Mouse (Mus musculus): ENCODE results near the gene Prkci. TPM values are rescaled to one million over a fixed set of nuclear protein-coding genes. Genes with fewer than 3 reads are reported as not detected.

Gene Prkci
- polyA plus RNA-seq, 1 experiment, result 41.4 TPM

DNA sequence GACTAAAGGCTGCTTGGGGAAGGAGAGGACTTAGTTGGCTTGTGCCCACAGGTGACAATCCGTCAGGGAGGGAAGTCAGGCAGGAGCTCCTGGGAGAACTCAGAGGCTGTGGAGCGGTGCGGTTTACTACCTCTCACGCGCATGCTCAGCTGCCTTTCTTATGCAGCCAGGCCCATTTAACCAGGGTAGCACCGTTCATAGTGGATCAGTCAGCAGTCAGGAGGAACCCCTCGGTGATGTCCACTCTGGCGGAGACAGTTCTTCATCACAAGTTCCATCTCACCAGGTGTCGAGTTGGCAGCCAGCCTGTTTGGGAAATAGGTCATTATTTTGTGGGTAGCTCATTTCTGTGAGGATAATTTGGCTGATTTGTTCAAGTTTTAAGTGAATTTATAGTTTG, 36.1 kb downstream of the Prkci start:
- Histone ChIP-seq H3K4me1 (ENCODE audit: control insufficient read depth, insufficient read depth, low read length) (no peaks in the 10 kb centered on the region), H3K4me3 (ENCODE audit: insufficient read depth, low read length) (no peak overlapping the region), H3K27ac (ENCODE audit: insufficient read depth, low read length) (no peak overlapping the region)
- TF ChIP-seq POLR2A (IDR thresholded peaks at IDR 0.05; ENCODE audit: extremely low read depth, insufficient read depth, low read length) (no peak), CTCF (IDR thresholded peaks at IDR 0.05; ENCODE audit: extremely low read depth, insufficient read depth, low read length) (no peak)

- TF ChIP-seq POLR2A (IDR thresholded peaks at IDR 0.05; ENCODE audit: extremely low read depth, insufficient read depth, low read length), result no peak
- TF ChIP-seq CTCF (IDR thresholded peaks at IDR 0.05; ENCODE audit: extremely low read depth, insufficient read depth, low read length), result no peak
- Histone ChIP-seq H3K27ac (ENCODE audit: insufficient read depth, low read length) (no peak overlapping the region), H3K4me3 (ENCODE audit: insufficient read depth, low read length) (no peak overlapping the region)
Observed at GRCm38 (mm10) chr3:31033644-31034043, 38.1 kb downstream of the Prkci start.

GRCm38 (mm10) chr3:31037851-31038250, 42.3 kb downstream of the Prkci start:
- no peak overlapping the region for H3K27ac ChIP-seq (ENCODE audit: insufficient read depth, low read length)
- no peaks in the 10 kb centered on the region for H3K4me1 ChIP-seq (ENCODE audit: control insufficient read depth, insufficient read depth, low read length)
- TF ChIP-seq CTCF (IDR thresholded peaks at IDR 0.05; ENCODE audit: extremely low read depth, insufficient read depth, low read length) (no peak), POLR2A (IDR thresholded peaks at IDR 0.05; ENCODE audit: extremely low read depth, insufficient read depth, low read length) (no peak)
- no peak overlapping the region for H3K4me3 ChIP-seq (ENCODE audit: insufficient read depth, low read length)

More at GRCm38 (mm10) chr3:31033644-31034043, 38.1 kb downstream of the Prkci start:
- H3K4me1 ChIP-seq (ENCODE audit: control insufficient read depth, insufficient read depth, low read length), result no peaks in the 10 kb centered on the region

- no peaks in the 10 kb centered on the region for H3K4me1 ChIP-seq (ENCODE audit: control insufficient read depth, insufficient read depth, low read length)
- TF ChIP-seq POLR2A (IDR thresholded peaks at IDR 0.05; ENCODE audit: extremely low read depth, insufficient read depth, low read length) (no peak), CTCF (IDR thresholded peaks at IDR 0.05; ENCODE audit: extremely low read depth, insufficient read depth, low read length) (no peak)
- H3K4me3 ChIP-seq (ENCODE audit: insufficient read depth, low read length), result no peak overlapping the region
- H3K27ac ChIP-seq (ENCODE audit: insufficient read depth, low read length), result no peak overlapping the region
Observed at GRCm38 (mm10) chr3:31038689-31039088, 43.1 kb downstream of the Prkci start.

GRCm38 (mm10) chr3:31042992-31043391, 47.4 kb downstream of the Prkci start:
- H3K4me1 ChIP-seq (ENCODE audit: control insufficient read depth, insufficient read depth, low read length), result no peaks in the 10 kb centered on the region
- no peak overlapping the region for H3K27ac ChIP-seq (ENCODE audit: insufficient read depth, low read length)
- no peak overlapping the region for H3K4me3 ChIP-seq (ENCODE audit: insufficient read depth, low read length)
- no peak for TF ChIP-seq CTCF (IDR thresholded peaks at IDR 0.05; ENCODE audit: extremely low read depth, insufficient read depth, low read length)
- TF ChIP-seq POLR2A (IDR thresholded peaks at IDR 0.05; ENCODE audit: extremely low read depth, insufficient read depth, low read length), result no peak

DNA sequence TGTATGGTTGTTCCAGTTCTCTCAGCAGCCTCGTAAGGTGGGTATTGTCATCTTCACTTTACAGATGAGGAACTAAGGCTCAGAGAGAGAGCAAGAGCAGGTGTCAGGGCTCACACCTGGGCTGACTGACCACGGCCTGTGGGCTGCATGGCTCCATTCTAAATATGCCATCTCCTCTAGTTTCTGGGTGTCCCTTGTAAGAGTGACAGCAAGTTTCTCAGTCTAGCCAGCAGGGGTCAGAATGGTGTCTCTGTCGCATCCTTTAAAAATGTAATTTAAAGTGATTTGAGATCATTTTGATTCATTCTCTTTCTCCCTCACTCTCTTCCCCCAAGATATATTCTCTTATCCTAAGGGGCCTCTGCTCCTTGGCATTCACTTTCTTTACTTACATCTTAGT, 51.7 kb downstream of the Prkci start:
- Histone ChIP-seq H3K4me3 (ENCODE audit: insufficient read depth, low read length) (no peak overlapping the region), H3K4me1 (ENCODE audit: control insufficient read depth, insufficient read depth, low read length) (no peaks in the 10 kb centered on the region; the same call in 1 of the 2 replicates), H3K27ac (ENCODE audit: insufficient read depth, low read length) (no peak overlapping the region)
- TF ChIP-seq CTCF (IDR thresholded peaks at IDR 0.05; ENCODE audit: extremely low read depth, insufficient read depth, low read length) (peak; percentile 38; the same call in 1 of the 2 replicates), POLR2A (IDR thresholded peaks at IDR 0.05; ENCODE audit: extremely low read depth, insufficient read depth, low read length) (no peak)

DNA sequence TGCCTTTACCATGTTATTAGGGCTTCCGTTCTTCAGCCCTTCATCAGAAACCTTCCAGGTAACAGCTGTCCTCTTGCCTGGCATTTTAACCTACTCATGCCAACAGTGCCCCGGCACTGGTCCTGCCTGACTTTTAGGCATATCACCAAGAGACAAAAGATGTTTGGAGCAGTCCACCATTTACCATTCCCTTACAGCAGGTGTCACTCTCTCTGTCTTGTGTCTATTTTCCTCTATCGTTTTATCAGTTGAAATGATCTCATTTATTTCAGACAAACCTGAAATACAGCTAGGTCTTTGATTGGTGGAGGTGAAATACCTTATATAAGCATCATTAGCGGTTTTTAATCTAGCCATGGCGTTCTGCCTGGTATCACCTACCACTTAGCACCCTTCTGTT, 53.5 kb downstream of the Prkci start:
- H3K27ac ChIP-seq (ENCODE audit: insufficient read depth, low read length), result no peak overlapping the region
- TF ChIP-seq CTCF (IDR thresholded peaks at IDR 0.05; ENCODE audit: extremely low read depth, insufficient read depth, low read length), result no peak
- no peak for TF ChIP-seq POLR2A (IDR thresholded peaks at IDR 0.05; ENCODE audit: extremely low read depth, insufficient read depth, low read length)
- no peaks in the 10 kb centered on the region; the same call in 1 of the 2 replicates for H3K4me1 ChIP-seq (ENCODE audit: control insufficient read depth, insufficient read depth, low read length)
- no peak overlapping the region for H3K4me3 ChIP-seq (ENCODE audit: insufficient read depth, low read length)

- TF ChIP-seq POLR2A (IDR thresholded peaks at IDR 0.05; ENCODE audit: extremely low read depth, insufficient read depth, low read length) (no peak), CTCF (IDR thresholded peaks at IDR 0.05; ENCODE audit: extremely low read depth, insufficient read depth, low read length) (no peak)
- Histone ChIP-seq H3K4me3 (ENCODE audit: insufficient read depth, low read length) (no peak overlapping the region), H3K27ac (ENCODE audit: insufficient read depth, low read length) (no peak overlapping the region), H3K4me1 (ENCODE audit: control insufficient read depth, insufficient read depth, low read length) (no peaks in the 10 kb centered on the region; the same call in 1 of the 2 replicates)
Observed at GRCm38 (mm10) chr3:31050375-31050774, 54.8 kb downstream of the Prkci start.

DNA sequence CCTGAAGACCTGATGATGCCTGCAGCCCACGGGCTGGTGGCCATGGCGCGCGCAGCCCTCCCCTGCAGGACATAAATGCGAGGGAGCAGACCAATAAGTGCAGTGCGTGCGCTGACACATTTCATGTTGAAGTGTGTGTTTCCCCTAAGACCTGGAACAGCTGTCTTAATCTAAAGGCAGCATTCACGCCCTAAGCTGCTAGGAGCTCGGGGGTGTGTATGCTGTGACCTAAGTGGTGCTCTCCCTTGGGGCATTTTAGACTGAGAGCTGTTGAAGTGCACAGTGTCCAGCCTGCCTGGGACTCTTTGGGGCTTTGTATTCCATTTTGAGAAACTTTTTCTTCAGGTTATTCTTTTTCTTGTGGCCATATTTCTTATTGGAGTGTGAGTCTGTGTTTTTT, 56.2 kb downstream of the Prkci start:
- TF ChIP-seq CTCF (IDR thresholded peaks at IDR 0.05; ENCODE audit: extremely low read depth, insufficient read depth, low read length), result no peak
- TF ChIP-seq POLR2A (IDR thresholded peaks at IDR 0.05; ENCODE audit: extremely low read depth, insufficient read depth, low read length), result no peak
- Histone ChIP-seq H3K27ac (ENCODE audit: insufficient read depth, low read length) (no peak overlapping the region), H3K4me3 (ENCODE audit: insufficient read depth, low read length) (no peak overlapping the region), H3K4me1 (ENCODE audit: control insufficient read depth, insufficient read depth, low read length) (no peaks in the 10 kb centered on the region; the same call in 1 of the 2 replicates)

DNA sequence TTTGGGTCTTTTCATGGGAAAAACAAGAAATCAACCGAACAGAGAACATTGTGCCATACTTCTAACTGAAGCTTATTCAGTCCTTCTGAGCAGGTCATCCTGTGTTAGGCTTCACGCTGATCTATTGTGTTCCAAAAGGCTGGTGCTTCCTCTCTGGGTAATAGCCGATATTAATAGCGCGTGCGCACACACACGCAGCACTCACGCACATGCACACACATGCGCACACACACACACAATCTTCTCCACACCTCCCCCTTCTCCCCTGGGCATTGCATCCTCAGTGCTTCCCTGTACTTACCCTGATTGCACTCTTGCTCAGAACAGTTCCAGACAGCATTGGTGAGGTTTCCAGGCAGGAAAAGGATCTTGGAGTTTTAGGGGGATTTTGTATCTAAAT, 57.6 kb downstream of the Prkci start:
- Histone ChIP-seq H3K27ac (ENCODE audit: insufficient read depth, low read length) (no peak overlapping the region), H3K4me3 (ENCODE audit: insufficient read depth, low read length) (no peak overlapping the region), H3K4me1 (ENCODE audit: control insufficient read depth, insufficient read depth, low read length) (no peaks in the 10 kb centered on the region; the same call in 1 of the 2 replicates)
- no peak for TF ChIP-seq CTCF (IDR thresholded peaks at IDR 0.05; ENCODE audit: extremely low read depth, insufficient read depth, low read length)
- no peak for TF ChIP-seq POLR2A (IDR thresholded peaks at IDR 0.05; ENCODE audit: extremely low read depth, insufficient read depth, low read length)
